Mouse (Mus musculus): Measurements from ENCODE around the gene Brca1. TPM values are rescaled to one million over a fixed set of nuclear protein-coding genes. Genes with fewer than 3 reads are reported as not detected.
A peak's percentile ranks its signal among the peaks of the same experiment; 100 is the strongest.
"Not testable (repeated sequence)": the region's sequence is repeated elsewhere in the genome, so short reads cannot be mapped to it uniquely, and the experiment has no call there.

Gene Brca1
- 21.4 and 24.7 TPM in 2 replicates for polyA plus RNA-seq (2014; fragmentation: Nextera tagmentation; extraction: Ambion mirVana)

DNA sequence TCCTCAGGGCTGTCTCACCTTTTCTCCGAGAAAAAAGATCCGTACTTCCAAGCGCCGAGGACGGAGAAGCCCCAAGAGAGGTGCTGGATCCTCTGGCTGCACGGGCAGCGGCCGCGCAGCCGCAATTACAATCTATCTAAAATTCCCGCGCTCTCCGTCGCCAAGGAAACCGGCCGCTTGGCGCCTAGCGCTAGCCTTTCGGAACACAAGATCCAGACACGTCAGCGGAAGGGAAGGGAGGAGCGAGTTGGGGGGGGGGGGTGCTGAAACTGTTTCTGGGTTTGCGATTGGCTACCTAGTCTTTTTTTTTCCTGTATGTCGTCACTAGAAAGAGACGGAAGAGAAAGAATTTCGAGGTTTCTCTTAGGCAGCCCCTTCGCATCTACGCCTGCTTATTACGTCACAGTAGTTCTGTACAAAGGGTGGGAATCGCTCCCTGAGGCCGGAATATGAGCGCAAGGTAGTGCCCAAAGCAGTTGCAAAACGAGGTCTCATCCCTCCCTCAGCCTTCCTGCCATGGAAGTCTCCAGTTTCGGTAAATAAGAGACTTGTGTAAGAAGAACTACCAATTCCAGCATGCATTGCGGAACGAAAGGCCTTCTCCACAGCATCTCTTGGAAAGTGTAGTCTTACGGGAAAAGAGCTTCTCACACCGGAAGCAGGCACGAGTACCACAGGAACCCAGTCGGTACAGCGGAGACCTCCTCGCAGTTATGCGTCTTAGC lies at the start of gene Brca1, which contains the start of gene Nbr1:
Gene Brca1, minus strand, starts transcription at position 205 of the 725 bp plus-strand sequence.
Gene Nbr1, plus strand, starts transcription at position 399 of the 725 bp plus-strand sequence.
- ATAC-seq (replicated peaks; ENCODE audit: insufficient number of reproducible peaks, low FRiP score, low TSS enrichment, low read depth) (peak; percentile 78), DNase-seq (ENCODE audit: low spot score) (peak; percentile 100)
- Histone ChIP-seq H3K9me3 (replicated peaks; ENCODE audit: control insufficient read depth, low read length) (no peaks in the 10 kb centered on the region), H3K9ac (replicated peaks; ENCODE audit: low read length) (peak within 1 kb of the TSS; percentile 78), H3K27ac (replicated peaks; ENCODE audit: low read depth, low read length) (peak within 1 kb of the TSS; percentile 73), H3K4me2 (ENCODE audit: low read depth, low read length) (peak within 1 kb of the TSS; percentile 72), H3K4me1 (ENCODE audit: control insufficient read depth, insufficient read depth, low read length) (no peaks in the 10 kb centered on the region), H3K4me3 (ENCODE audit: low read depth, low read length) (peak within 1 kb of the TSS; percentile 72), H3K36me3 (replicated peaks; ENCODE audit: control insufficient read depth, insufficient read depth, low read depth, low read length) (no peaks in the 10 kb centered on the region), H3K27me3 (ENCODE audit: control insufficient read depth, insufficient read depth, low read length) (no peaks in the 10 kb centered on the region)
- under 1% methylated on average over 43 of the region's 43 CpGs for WGBS

DNA sequence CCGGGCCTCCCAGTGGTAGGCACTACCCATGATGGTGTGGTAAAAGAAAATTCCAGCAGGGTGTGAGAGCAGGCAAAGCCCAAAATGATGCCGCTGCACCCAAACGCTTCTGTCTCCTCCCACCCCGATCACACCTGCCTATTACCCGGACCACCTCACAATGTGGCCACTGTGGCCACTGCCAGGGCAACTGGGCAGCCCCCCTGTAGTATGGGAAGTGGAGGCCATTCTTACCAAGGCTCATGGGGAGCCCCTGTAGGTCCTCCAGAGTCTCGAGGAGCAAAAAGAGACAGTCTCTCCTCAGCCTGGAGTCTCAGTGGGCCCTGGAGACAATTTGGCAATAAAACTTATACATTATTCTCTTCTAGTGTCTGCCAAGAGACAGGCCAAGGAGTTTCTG lies 47.4 kb upstream of the Brca1 start, which contains the start of gene Gm11634:
Gene Gm11634, minus strand, starts transcription at position 101 of the 400 bp plus-strand sequence.
- H3K4me2 ChIP-seq (ENCODE audit: low read depth, low read length): no peak within 1 kb of the TSS
- H3K9me3 ChIP-seq (replicated peaks; ENCODE audit: control insufficient read depth, low read length): no peaks in the 10 kb centered on the region
- WGBS: 77% methylated on average over 6 of the region's 6 CpGs
- no peak within 1 kb of the TSS for H3K4me3 ChIP-seq (ENCODE audit: low read depth, low read length)
- no peak within 1 kb of the TSS for H3K9ac ChIP-seq (replicated peaks; ENCODE audit: low read length)
- DNase-seq (ENCODE audit: low spot score) (no peak), ATAC-seq (replicated peaks; ENCODE audit: insufficient number of reproducible peaks, low FRiP score, low TSS enrichment, low read depth) (no peak)
- H3K4me1 ChIP-seq (ENCODE audit: control insufficient read depth, insufficient read depth, low read length): no peaks in the 10 kb centered on the region
- no peaks in the 10 kb centered on the region for H3K36me3 ChIP-seq (replicated peaks; ENCODE audit: control insufficient read depth, insufficient read depth, low read depth, low read length)
- no peaks in the 10 kb centered on the region for H3K27me3 ChIP-seq (ENCODE audit: control insufficient read depth, insufficient read depth, low read length)
- H3K27ac ChIP-seq (replicated peaks; ENCODE audit: low read depth, low read length): no peak within 1 kb of the TSS

DNA sequence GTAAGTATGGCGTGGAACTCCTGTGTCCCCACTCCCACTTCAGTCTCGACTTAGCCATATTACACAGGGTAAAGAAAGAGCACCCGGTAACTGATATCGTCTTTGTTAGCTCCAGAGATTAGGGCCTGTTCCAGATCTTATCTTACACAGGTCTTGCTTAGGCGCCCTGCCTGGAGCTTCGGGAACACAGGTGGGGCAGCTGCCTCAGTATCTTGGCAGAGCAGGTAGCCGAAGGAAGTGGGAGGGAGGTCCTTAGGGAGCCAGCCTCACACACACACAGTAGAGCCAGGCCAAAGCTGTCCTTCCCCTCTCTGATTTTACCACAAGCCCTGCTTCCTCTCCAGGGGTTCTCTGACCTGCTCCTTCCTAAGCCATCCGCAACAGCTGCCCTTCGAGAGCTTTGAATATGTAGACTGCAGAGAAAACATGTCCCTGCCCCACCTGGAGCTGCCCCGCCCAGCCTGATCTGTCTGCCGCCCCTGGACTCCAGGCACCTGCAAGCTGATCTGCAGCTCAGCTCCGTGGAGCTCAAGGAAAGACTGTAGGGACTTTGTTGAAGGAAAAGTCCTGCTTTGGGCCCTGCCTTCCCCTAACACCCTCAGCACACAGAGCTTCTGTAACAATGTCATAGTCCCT lies 38.4 kb upstream of the Brca1 start:
- no peak for DNase-seq (ENCODE audit: low spot score)
- no peaks in the 10 kb centered on the region for H3K36me3 ChIP-seq (replicated peaks; ENCODE audit: control insufficient read depth, insufficient read depth, low read depth, low read length)
- H3K27me3 ChIP-seq (ENCODE audit: control insufficient read depth, insufficient read depth, low read length): no peaks in the 10 kb centered on the region
- no peak overlapping the region for H3K27ac ChIP-seq (replicated peaks; ENCODE audit: low read depth, low read length)
- no peak overlapping the region for H3K9ac ChIP-seq (replicated peaks; ENCODE audit: low read length)
- no peak overlapping the region for H3K4me3 ChIP-seq (ENCODE audit: low read depth, low read length)
- no peak for ATAC-seq (replicated peaks; ENCODE audit: insufficient number of reproducible peaks, low FRiP score, low TSS enrichment, low read depth)
- no peaks in the 10 kb centered on the region for H3K4me1 ChIP-seq (ENCODE audit: control insufficient read depth, insufficient read depth, low read length)
- WGBS: 76% methylated on average over 12 of the region's 12 CpGs
- H3K9me3 ChIP-seq (replicated peaks; ENCODE audit: control insufficient read depth, low read length): no peaks in the 10 kb centered on the region
- no peak overlapping the region for H3K4me2 ChIP-seq (ENCODE audit: low read depth, low read length)

DNA sequence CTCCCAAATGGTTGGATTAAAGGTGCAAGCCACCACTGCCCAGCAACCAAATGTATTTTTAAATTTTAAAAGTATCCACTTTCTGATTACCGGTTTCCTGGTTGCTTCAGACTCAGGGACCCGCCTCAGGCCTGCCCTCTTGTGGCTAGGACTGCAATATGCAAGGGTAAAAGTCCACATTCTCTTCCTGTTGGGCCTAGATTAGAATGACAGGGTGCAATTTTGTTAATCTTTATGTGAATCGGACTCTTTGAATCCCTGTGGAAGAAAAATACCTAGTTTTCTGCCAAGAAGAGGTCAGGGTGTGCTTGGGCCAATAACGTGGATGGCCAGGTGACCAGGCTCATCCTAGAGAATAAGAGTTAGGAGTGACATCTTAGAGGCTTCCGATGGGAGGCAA lies 37.7 kb upstream of the Brca1 start:
- Histone ChIP-seq H3K9me3 (replicated peaks; ENCODE audit: control insufficient read depth, low read length) (no peaks in the 10 kb centered on the region), H3K36me3 (replicated peaks; ENCODE audit: control insufficient read depth, insufficient read depth, low read depth, low read length) (no peaks in the 10 kb centered on the region), H3K4me2 (ENCODE audit: low read depth, low read length) (no peak overlapping the region), H3K9ac (replicated peaks; ENCODE audit: low read length) (no peak overlapping the region), H3K4me1 (ENCODE audit: control insufficient read depth, insufficient read depth, low read length) (no peaks in the 10 kb centered on the region), H3K4me3 (ENCODE audit: low read depth, low read length) (no peak overlapping the region), H3K27ac (replicated peaks; ENCODE audit: low read depth, low read length) (no peak overlapping the region), H3K27me3 (ENCODE audit: control insufficient read depth, insufficient read depth, low read length) (no peaks in the 10 kb centered on the region)
- ATAC-seq (replicated peaks; ENCODE audit: insufficient number of reproducible peaks, low FRiP score, low TSS enrichment, low read depth): no peak
- peak; percentile 73 for DNase-seq (ENCODE audit: low spot score)
- WGBS: 32% methylated on average over 5 of the region's 5 CpGs

DNA sequence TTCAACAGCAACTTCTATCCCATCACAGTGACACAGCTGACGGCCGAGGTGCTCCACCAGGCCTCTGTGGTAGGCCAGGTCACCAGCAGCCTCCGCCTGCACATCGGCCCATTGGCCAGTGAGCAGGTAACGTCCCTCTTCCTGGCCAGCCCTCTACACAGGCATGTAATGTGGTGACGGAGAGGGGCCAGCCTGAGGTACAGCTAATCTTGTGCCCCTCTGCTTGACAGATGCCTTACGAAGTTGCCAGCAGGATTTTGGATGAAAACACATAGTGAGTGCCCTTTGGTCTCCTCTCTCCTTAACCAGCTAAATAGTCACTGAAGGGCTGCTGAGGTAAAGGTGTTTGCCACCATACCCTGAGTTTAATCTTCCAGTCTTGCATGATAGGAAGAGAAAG lies 37.1 kb upstream of the Brca1 start:
- 87% methylated on average over 7 of the region's 7 CpGs for WGBS
- Histone ChIP-seq H3K4me1 (ENCODE audit: control insufficient read depth, insufficient read depth, low read length) (no peaks in the 10 kb centered on the region), H3K9ac (replicated peaks; ENCODE audit: low read length) (no peak overlapping the region), H3K4me3 (ENCODE audit: low read depth, low read length) (no peak overlapping the region), H3K27me3 (ENCODE audit: control insufficient read depth, insufficient read depth, low read length) (no peaks in the 10 kb centered on the region), H3K36me3 (replicated peaks; ENCODE audit: control insufficient read depth, insufficient read depth, low read depth, low read length) (no peaks in the 10 kb centered on the region), H3K9me3 (replicated peaks; ENCODE audit: control insufficient read depth, low read length) (no peaks in the 10 kb centered on the region), H3K27ac (replicated peaks; ENCODE audit: low read depth, low read length) (no peak overlapping the region), H3K4me2 (ENCODE audit: low read depth, low read length) (no peak overlapping the region)
- ATAC-seq (replicated peaks; ENCODE audit: insufficient number of reproducible peaks, low FRiP score, low TSS enrichment, low read depth) (no peak), DNase-seq (ENCODE audit: low spot score) (no peak)

DNA sequence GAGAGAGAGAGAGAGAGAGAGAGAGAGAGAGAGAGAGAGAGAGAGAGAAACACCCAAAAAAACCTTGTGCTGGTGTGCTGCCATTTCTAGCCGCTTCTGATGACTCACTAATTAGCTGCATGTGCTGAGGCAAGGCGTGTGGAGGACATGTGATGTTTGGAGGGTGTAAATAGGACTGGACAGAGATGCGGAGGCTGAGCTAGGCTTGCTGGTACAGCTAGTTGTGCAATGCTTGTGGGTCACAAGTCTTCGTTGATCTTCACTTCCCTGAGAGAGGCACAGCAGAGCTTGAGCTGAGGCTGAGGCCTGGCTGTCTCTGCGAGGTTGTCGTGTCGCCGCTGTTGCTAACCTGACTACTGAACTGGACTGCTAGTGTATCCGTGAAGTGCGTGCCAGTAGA lies 35.9 kb upstream of the Brca1 start:
- Histone ChIP-seq H3K9me3 (replicated peaks; ENCODE audit: control insufficient read depth, low read length) (no peaks in the 10 kb centered on the region), H3K27ac (replicated peaks; ENCODE audit: low read depth, low read length) (no peak overlapping the region), H3K27me3 (ENCODE audit: control insufficient read depth, insufficient read depth, low read length) (no peaks in the 10 kb centered on the region), H3K9ac (replicated peaks; ENCODE audit: low read length) (no peak overlapping the region), H3K4me3 (ENCODE audit: low read depth, low read length) (no peak overlapping the region), H3K4me1 (ENCODE audit: control insufficient read depth, insufficient read depth, low read length) (no peaks in the 10 kb centered on the region), H3K36me3 (replicated peaks; ENCODE audit: control insufficient read depth, insufficient read depth, low read depth, low read length) (no peaks in the 10 kb centered on the region), H3K4me2 (ENCODE audit: low read depth, low read length) (no peak overlapping the region)
- 87% methylated on average over 10 of the region's 10 CpGs for WGBS
- no peak for ATAC-seq (replicated peaks; ENCODE audit: insufficient number of reproducible peaks, low FRiP score, low TSS enrichment, low read depth)
- no peak for DNase-seq (ENCODE audit: low spot score)

DNA sequence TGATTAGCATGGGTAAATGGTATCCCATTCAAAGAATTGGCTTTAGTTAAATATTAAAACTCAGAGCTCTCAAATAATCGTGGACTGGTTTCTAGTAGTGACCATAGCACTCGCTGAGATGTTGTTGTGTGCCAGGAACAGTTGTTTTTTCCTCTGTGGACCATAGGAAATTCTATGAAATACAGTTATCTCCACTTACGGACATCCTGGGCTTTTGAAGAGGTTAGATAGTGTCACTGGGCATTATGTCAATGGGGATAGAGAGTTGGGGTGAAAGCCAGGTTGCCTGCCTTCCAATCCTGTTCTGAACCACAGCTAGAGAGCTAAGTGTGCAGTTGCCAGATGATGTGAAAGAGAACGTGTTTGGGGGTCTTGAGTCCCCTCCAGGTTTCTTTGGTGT lies 34.0 kb upstream of the Brca1 start:
- Histone ChIP-seq H3K4me3 (ENCODE audit: low read depth, low read length) (no peak overlapping the region), H3K27me3 (ENCODE audit: control insufficient read depth, insufficient read depth, low read length) (no peaks in the 10 kb centered on the region), H3K9me3 (replicated peaks; ENCODE audit: control insufficient read depth, low read length) (no peaks in the 10 kb centered on the region), H3K9ac (replicated peaks; ENCODE audit: low read length) (no peak overlapping the region), H3K27ac (replicated peaks; ENCODE audit: low read depth, low read length) (no peak overlapping the region), H3K4me2 (ENCODE audit: low read depth, low read length) (no peak overlapping the region), H3K4me1 (ENCODE audit: control insufficient read depth, insufficient read depth, low read length) (no peaks in the 10 kb centered on the region), H3K36me3 (replicated peaks; ENCODE audit: control insufficient read depth, insufficient read depth, low read depth, low read length) (no peaks in the 10 kb centered on the region)
- DNase-seq (ENCODE audit: low spot score) (no peak), ATAC-seq (replicated peaks; ENCODE audit: insufficient number of reproducible peaks, low FRiP score, low TSS enrichment, low read depth) (no peak)
- 79% methylated on average over 4 of the region's 4 CpGs for WGBS

DNA sequence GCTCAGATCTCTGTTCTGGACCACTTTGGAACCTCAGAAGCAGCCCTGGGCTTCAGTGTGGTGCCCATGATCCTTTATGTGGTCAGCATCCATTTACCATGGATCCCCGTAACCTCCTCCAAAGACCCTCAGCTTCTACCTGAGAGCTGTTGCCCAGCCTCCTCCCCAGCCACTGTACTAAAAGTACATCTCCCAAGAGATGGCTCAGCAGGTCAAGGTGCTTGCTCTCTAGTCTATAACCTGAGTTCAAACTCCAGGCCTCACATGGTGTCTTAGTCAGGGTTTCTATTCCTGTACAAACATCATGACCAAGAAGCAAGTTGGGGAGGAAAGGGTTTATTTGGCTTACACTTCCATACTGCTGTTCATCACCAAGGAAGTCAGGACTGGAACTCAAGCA lies 33.3 kb upstream of the Brca1 start:
- not testable (repeated sequence) for H3K4me1 ChIP-seq (ENCODE audit: control insufficient read depth, insufficient read depth, low read length); ATAC-seq (replicated peaks; ENCODE audit: insufficient number of reproducible peaks, low FRiP score, low TSS enrichment, low read depth); H3K9me3 ChIP-seq (replicated peaks; ENCODE audit: control insufficient read depth, low read length); H3K4me2 ChIP-seq (ENCODE audit: low read depth, low read length); H3K27me3 ChIP-seq (ENCODE audit: control insufficient read depth, insufficient read depth, low read length); H3K27ac ChIP-seq (replicated peaks; ENCODE audit: low read depth, low read length); H3K9ac ChIP-seq (replicated peaks; ENCODE audit: low read length); DNase-seq (ENCODE audit: low spot score); H3K36me3 ChIP-seq (replicated peaks; ENCODE audit: control insufficient read depth, insufficient read depth, low read depth, low read length); H3K4me3 ChIP-seq (ENCODE audit: low read depth, low read length)
- 97% methylated on average over 1 of the region's 1 CpGs for WGBS

Data from embryonic facial prominence, embryonic 11.5 days (tissue).